Mouse (Mus musculus) lung, adult 2 months (tissue): ENCODE data around the gene Enpp6.

Experiments
- CTCF ChIP-seq: fragments of 200-500 bp; IDR thresholded peaks from 2 replicates; pipeline ENCODE4 v1.5.1; 2011; ENCODE audit warnings: mild to moderate bottlenecking, low read length, control low read depth; ENCODE audit not compliant: insufficient read depth
- POLR2A ChIP-seq: fragments of 200-500 bp; IDR thresholded peaks from 2 replicates; pipeline ENCODE4 v1.6.1; 2011; ENCODE audit warnings: low read depth, mild to moderate bottlenecking, control low read depth, low read length, borderline replicate concordance; ENCODE audit errors: extremely low read depth

DNA sequence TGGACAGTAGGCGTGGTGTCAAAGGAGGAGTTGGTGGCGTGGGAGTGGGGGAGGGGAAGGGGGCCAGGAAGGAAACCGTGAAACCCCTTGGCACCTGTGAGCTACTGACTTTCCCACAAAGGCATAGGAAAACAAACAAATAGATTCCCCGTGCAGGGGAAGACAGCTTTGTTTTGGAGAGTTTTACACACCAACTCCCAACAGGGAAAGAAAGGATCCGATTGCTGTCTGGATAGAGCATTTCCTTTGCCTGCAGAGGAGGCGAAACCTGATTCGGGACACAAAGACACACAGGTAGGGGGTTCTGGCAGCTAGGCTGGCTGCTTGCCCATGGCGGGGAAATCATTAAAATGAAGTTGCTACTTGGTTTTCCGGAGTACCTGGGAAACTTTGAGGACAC lies 148.9 kb downstream of the Enpp6 start:
- TF ChIP-seq POLR2A (no peak), CTCF (no peak)
